Mouse (Mus musculus) retina, postnatal 1 day (tissue): ENCODE measurements around the gene Rerg.
"Not testable (repeated sequence)": the region's sequence is repeated elsewhere in the genome, so short reads cannot be mapped to it uniquely, and the experiment has no call there.

ENCODE experiments used
- DNase-seq: peaks from one replicate; pipeline ENCODE4 v3.0.0-alpha.2; 2012

Gene Rerg

GRCm38 (mm10) chr6:137071466-137071865 is 98.8 kb downstream of the Rerg start:
- no peak for DNase-seq

GRCm38 (mm10) chr6:137065506-137065905 is 104.8 kb downstream of the Rerg start:
- DNase-seq = no peak

- no peak for DNase-seq
Measured at GRCm38 (mm10) chr6:137064786-137065185, 105.5 kb downstream of the Rerg start.

GRCm38 (mm10) chr6:137063239-137063940 is 106.9 kb downstream of the Rerg start:
- DNase-seq = peak; percentile 34

- DNase-seq = no peak
Measured at GRCm38 (mm10) chr6:137061880-137062531, 108.3 kb downstream of the Rerg start.

GRCm38 (mm10) chr6:137060595-137060994 is 109.7 kb downstream of the Rerg start:
- DNase-seq = no peak

- DNase-seq = no peak
Measured at GRCm38 (mm10) chr6:137058257-137058656, 112.0 kb downstream of the Rerg start.

- no peak for DNase-seq
Measured at GRCm38 (mm10) chr6:137054073-137054472, 116.2 kb downstream of the Rerg start.

- DNase-seq = peak; percentile 25
Measured at GRCm38 (mm10) chr6:137053464-137053863, 116.8 kb downstream of the Rerg start.

- DNase-seq = no peak
Measured at GRCm38 (mm10) chr6:137053006-137053405, 117.3 kb downstream of the Rerg start.

GRCm38 (mm10) chr6:137047036-137047435 is 123.3 kb downstream of the Rerg start:
- DNase-seq = no peak

GRCm38 (mm10) chr6:137045011-137045504 is 125.2 kb downstream of the Rerg start:
- no peak for DNase-seq

GRCm38 (mm10) chr6:137035611-137036395 is 134.5 kb downstream of the Rerg start:
- DNase-seq = not testable (repeated sequence)

GRCm38 (mm10) chr6:137030611-137031097 is 139.6 kb downstream of the Rerg start:
- DNase-seq = no peak

GRCm38 (mm10) chr6:137029931-137030610 is 140.2 kb downstream of the Rerg start:
- DNase-seq = no peak

GRCm38 (mm10) chr6:137025461-137025860 is 144.8 kb downstream of the Rerg start:
- no peak for DNase-seq

GRCm38 (mm10) chr6:137024541-137024940 is 145.8 kb downstream of the Rerg start:
- no peak for DNase-seq

- DNase-seq = no peak
Measured at GRCm38 (mm10) chr6:137017216-137017973, 152.9 kb downstream of the Rerg start.

- no peak for DNase-seq
Measured at GRCm38 (mm10) chr6:137014346-137014745, 156.0 kb downstream of the Rerg start.

GRCm38 (mm10) chr6:137011187-137011586 is 159.1 kb downstream of the Rerg start:
- no peak for DNase-seq
